ENCODE assay signal across 27 mouse cellular contexts in genomic region chr16:59499180-59499579, GRCm38 (mm10). TPM values are rescaled to one million over a fixed set of nuclear protein-coding genes. Genes with fewer than 3 reads are reported as not detected.
A peak's percentile ranks its signal among the peaks of the same experiment; 100 is the strongest.
DNase-seq lines count a peak whose midpoint lies in the region; ATAC-seq and TF ChIP-seq lines count a peak whose summit lies in the region.
"Had no signal": no experiment of that assay in that cellular context is flagged by ENCODE, and none has a peak within 500 bp of the region (broad histone marks: within the 10 kb centered on the region; RNA-seq: fewer than 3 reads in every experiment).

No protein-coding gene starts in this region.

- TF ChIP-seq CTCF in cerebellum, adult 2 months (IDR thresholded peaks at IDR 0.05; ENCODE audit: borderline replicate concordance, insufficient read depth, low read depth, low read length) = no peak

- peak; percentile 54 for DNase-seq in 416B (ENCODE audit: low read depth)
- peak; percentile 10 for DNase-seq in MEL-GATA-1-ER (ENCODE audit: extremely low read depth, low read depth)
- no peak for DNase-seq in cerebellum, adult 2 months
- no peak for DNase-seq in yolk sac, embryonic 10.5 days (ENCODE audit: low spot score)
- DNase-seq in thymus, postnatal 25 days = no peak
- DNase-seq: adrenal gland, adult 8-10 months; adrenal gland, postnatal 25 days; cerebellum, adult 18-20 months; cerebellum, adult 9-11 months; cerebellum, postnatal 25 days; embryo, embryonic 11 days; gastrocnemius, postnatal 10 days; gastrocnemius, postnatal 36 days; heart, adult 18-20 months; heart, postnatal 14 days; heart, postnatal 4 days had no signal

- WGBS in cerebellum, adult 2 months = 92% methylated on average over 3 of the region's 3 CpGs

- no peak overlapping the region for H3K4me3 ChIP-seq in cerebellum, adult 2 months (replicated peaks; ENCODE audit: insufficient read depth, low read depth, low read length)
- H3K4me3 ChIP-seq: embryonic facial prominence, embryonic 10.5 days; embryonic facial prominence, embryonic 13.5 days; erythroblast, embryonic 14.5 days; forebrain, embryonic 12.5 days; forebrain, embryonic 15.5 days; heart, embryonic 13.5 days; hindbrain, embryonic 12.5 days; hindbrain, embryonic 15.5 days had no signal

- no peaks in the 10 kb centered on the region for H3K27me3 ChIP-seq in cerebellum, adult 2 months (ENCODE audit: control insufficient read depth, insufficient read depth, low read length)
- H3K27me3 ChIP-seq: embryonic facial prominence, embryonic 13.5 days; forebrain, embryonic 12.5 days; forebrain, embryonic 15.5 days; heart, embryonic 13.5 days; hindbrain, embryonic 12.5 days; hindbrain, embryonic 15.5 days had no signal

- no peak for TF ChIP-seq POLR2A in cerebellum, adult 2 months (IDR thresholded peaks at IDR 0.05; ENCODE audit: borderline replicate concordance, insufficient read depth, low read length)

- H3K27ac ChIP-seq in cerebellum, adult 2 months (ENCODE audit: insufficient read depth, low read length) = no peak overlapping the region
- H3K27ac ChIP-seq: embryonic facial prominence, embryonic 10.5 days; embryonic facial prominence, embryonic 13.5 days; forebrain, embryonic 12.5 days; forebrain, embryonic 15.5 days; heart, embryonic 13.5 days; hindbrain, embryonic 12.5 days; hindbrain, embryonic 15.5 days had no signal

- 0 out of 2 replicates have a peak, but pooled peaks have one; percentile 29 for ATAC-seq in common myeloid progenitor, adult 5-6 weeks (replicated peaks; ENCODE audit: low read depth, poor library complexity, severe bottlenecking)
- ATAC-seq: activated CD4-positive, CD25-positive, alpha-beta regulatory T cell, adult 4 months; forebrain, embryonic 15.5 days; intestine, postnatal 0 days had no signal

- H3K4me1 ChIP-seq in cerebellum, adult 2 months (ENCODE audit: control insufficient read depth, insufficient read depth, low read length) = no peaks in the 10 kb centered on the region
- H3K4me1 ChIP-seq: embryonic facial prominence, embryonic 10.5 days; embryonic facial prominence, embryonic 13.5 days; forebrain, embryonic 12.5 days; forebrain, embryonic 15.5 days; hindbrain, embryonic 12.5 days; hindbrain, embryonic 15.5 days had no signal

RNA-seq across cellular contexts. Expression of gene Riox2, which starts 27.6 kb away (rescaled TPM):
- total RNA-seq in common myeloid progenitor, adult 5-6 weeks (2017) = 69.3 and 69.6 TPM in 2 replicates
- polyA plus RNA-seq in cerebellum, adult 2 months (2012; rRNA removed) = 5.2 and 5.5 TPM in 2 replicates

Comparison
In these comparisons a context has a peak if more than half of its experiments do, and no peak if none do; other contexts are left out.
1. DNase-seq: peak in 416B (single experiment) and MEL-GATA-1-ER (single experiment); none in cerebellum, adult 2 months (0 of 2), yolk sac, embryonic 10.5 days (single experiment) and thymus, postnatal 25 days (single experiment).